Mouse (Mus musculus) Patski (cell line): ENCODE results near the gene P2rx2. TPM values are rescaled to one million over a fixed set of nuclear protein-coding genes. Genes with fewer than 3 reads are reported as not detected.

ENCODE experiments used
- ATAC-seq: fragments of 100-300 bp; one replicate; pipeline ENCODE4 v1.8.0; 2021
- CTCF ChIA-PET: fragments of 350-600 bp; sonication (Branson Sonifier 250); formaldehyde crosslinking; loops from one replicate; lab custom pipeline; 2022; ENCODE audit warnings: inconsistent platforms; lab: Charles Lee
- POLR2A ChIA-PET: fragments of 350-600 bp; sonication (Branson Sonifier 250); formaldehyde crosslinking; loops from one replicate; lab custom pipeline; 2022; ENCODE audit warnings: antibody characterized with exemption, inconsistent platforms; lab: Charles Lee
- DNase-seq: peaks from one replicate; pipeline ENCODE4 v3.0.0-alpha.2; 2011; ENCODE audit warnings: low read depth, low spot score
- H3K27me3 ChIP-seq: fragments of 371-371 bp; one replicate; pipeline ENCODE4 v1.5.1; 2021
- CTCF ChIP-seq: fragments of 100-300 bp; IDR thresholded peaks from one replicate; pipeline ENCODE4 v1.5.1; 2021
- in situ Hi-C: fragments of 300-500 bp; cut with MboI; formaldehyde crosslinking; loops from 3 replicates; pipeline ENCODE4 v1.11.1; 2018; ENCODE audit warnings: low pct_unique_long_range_greater_than_20kb, mixed read lengths
- polyA plus RNA-seq: library from polyadenylated mRNA; unstranded; gene quantifications from one replicate; pipeline ENCODE4 v1.2.3, GENCODE M21; 2021

P2rx2 gene
- polyA plus RNA-seq, 1 experiment from 2014 or later: 0.23 TPM

- ATAC-seq: peak; percentile 48
- in situ Hi-C loops: no loop called here
- DNase-seq: no peak
- CTCF ChIA-PET: interaction anchor here (0.9 to 3.0 kb wide), 4 partner anchors 15 to 124 kb away, joined by 3 to 19 read pairs (median 3); no protein-coding TSS in a partner anchor
- TF ChIP-seq CTCF: no peak
- H3K27me3 ChIP-seq: no peaks in the 10 kb centered on the region
- POLR2A ChIA-PET: no interaction called here
These were observed 4.2 kb downstream of the P2rx2 start for GRCm38 (mm10) chr5:110338792-110339191.

GRCm38 (mm10) chr5:110330508-110330907 is 12.5 kb downstream of the P2rx2 start:
- DNase-seq (no peak), ATAC-seq (no peak)
- in situ Hi-C loops: no loop called here
- CTCF ChIA-PET: no interaction called here
- H3K27me3 ChIP-seq: no peaks in the 10 kb centered on the region
- POLR2A ChIA-PET: no interaction called here
- no peak for TF ChIP-seq CTCF

GRCm38 (mm10) chr5:110313127-110313526 is 29.9 kb downstream of the P2rx2 start:
- ATAC-seq (no peak), DNase-seq (no peak)
- ChIA-PET CTCF (no interaction called here), POLR2A (interaction anchor here (1.1 kb wide), 1 partner anchor 12 kb away, joined by 3 read pairs; no protein-coding TSS in a partner anchor)
- H3K27me3 ChIP-seq: no peaks in the 10 kb centered on the region
- in situ Hi-C loops: no loop called here
- TF ChIP-seq CTCF: no peak

- CTCF ChIA-PET: interaction anchor here (1.0 to 3.1 kb wide), 2 partner anchors 18 to 24 kb away, joined by 4 to 8 read pairs; partner anchors contain the start of genes Pole and Pxmp2
- POLR2A ChIA-PET: no interaction called here
- DNase-seq (no peak), ATAC-seq (no peak)
- no peak for TF ChIP-seq CTCF
- in situ Hi-C loops: no loop called here
- H3K27me3 ChIP-seq: no peaks in the 10 kb centered on the region
These were observed 34.2 kb downstream of the P2rx2 start for GRCm38 (mm10) chr5:110308861-110309260.

- in situ Hi-C loops: no loop called here
- no peak for ATAC-seq
- no peak for DNase-seq
- TF ChIP-seq CTCF: no peak
- POLR2A ChIA-PET: interaction anchor here (0.6 kb wide), 1 partner anchor 57 kb away, joined by 3 read pairs; no protein-coding TSS in a partner anchor
- H3K27me3 ChIP-seq: no peaks in the 10 kb centered on the region
- CTCF ChIA-PET: interaction anchor here (1.5 kb wide), 1 partner anchor 9 kb away, joined by 3 read pairs; no protein-coding TSS in a partner anchor
These were observed 42.4 kb downstream of the P2rx2 start for GRCm38 (mm10) chr5:110300591-110300990.

GRCm38 (mm10) chr5:110296637-110297036 is 46.4 kb downstream of the P2rx2 start:
- ChIA-PET POLR2A (no interaction called here), CTCF (no interaction called here)
- H3K27me3 ChIP-seq: no peaks in the 10 kb centered on the region
- TF ChIP-seq CTCF: no peak
- in situ Hi-C loops: no loop called here
- DNase-seq (no peak), ATAC-seq (no peak)

- no peak for DNase-seq
- TF ChIP-seq CTCF: no peak
- ChIA-PET CTCF (interaction anchor here (0.7 to 1.4 kb wide), 2 partner anchors 9 to 17 kb away, joined by 3 to 4 read pairs; no protein-coding TSS in a partner anchor), POLR2A (no interaction called here)
- H3K27me3 ChIP-seq: no peaks in the 10 kb centered on the region
- in situ Hi-C loops: no loop called here
- ATAC-seq: no peak
These were observed 51.4 kb downstream of the P2rx2 start for GRCm38 (mm10) chr5:110291649-110292048.

Other genes with a start within 250 kb of the P2rx2 start
- 0.64 TPM for gene Gm35315, start 248.8 kb downstream of the P2rx2 start, polyA plus RNA-seq
- 1.6 TPM for gene Plcxd1, start 243.2 kb downstream of the P2rx2 start, polyA plus RNA-seq
- 56.8 TPM for gene Gtpbp6, start 235.0 kb downstream of the P2rx2 start, polyA plus RNA-seq
- 12.6 TPM for gene Zfp605, start 233.1 kb downstream of the P2rx2 start, polyA plus RNA-seq
- gene Chfr, start 207.4 kb downstream of the P2rx2 start, polyA plus RNA-seq: 43.4 TPM
- 33.5 TPM for gene Golga3, start 166.5 kb downstream of the P2rx2 start, polyA plus RNA-seq
- gene Ankle2, start 112.2 kb downstream of the P2rx2 start, polyA plus RNA-seq: 40.2 TPM
- 65.6 TPM for gene Pgam5, start 73.3 kb downstream of the P2rx2 start, polyA plus RNA-seq
- gene Pxmp2, start 57.0 kb downstream of the P2rx2 start, polyA plus RNA-seq: 8.2 TPM
- 20.3 TPM for gene Pole, start 56.9 kb downstream of the P2rx2 start, polyA plus RNA-seq
- not detected for gene Lrcol1, start 1.5 kb upstream of the P2rx2 start, polyA plus RNA-seq
- 33.6 TPM for gene Fbrsl1, start 105.3 kb upstream of the P2rx2 start, polyA plus RNA-seq
- gene Galnt9, start 201.1 kb upstream of the P2rx2 start, polyA plus RNA-seq: not detected